Mouse (Mus musculus) heart, embryonic 14.5 days (tissue): ENCODE measurements at regions not wholly inside any gene's neighbourhood (a gene's known extent, or its start where the extent isn't known, plus 50 kb on each side); places are given as distances from the start of the nearest gene placed in this dataset.

ENCODE experiments used
- ATAC-seq: fragments of 200-750 bp; cut with Nextera tagmentation; 2 replicates; pipeline ENCODE4 v1.8.0; 2017; ENCODE audit warnings: low read depth, moderate TSS enrichment; ENCODE audit not compliant: insufficient number of reproducible peaks, insufficient read depth, low FRiP score
- H3K27ac ChIP-seq, 2 experiments: fragments of 200-500 bp in 1 of 2; fragments of 300-500 bp in 1 of 2; sonication (generic) in 1 of 2; replicated peaks in 1 of 2; 2 replicates each; pipeline ENCODE4 v1.5.1; 2012 to 2014; ENCODE audit warnings: low read depth in 2 of 2, low read length in 2 of 2, control low read depth in 1 of 2, mild to moderate bottlenecking in 1 of 2, mixed read lengths in 1 of 2; ENCODE audit not compliant: control insufficient read depth in 1 of 2, insufficient read depth in 1 of 2
- H3K27me3 ChIP-seq: fragments of 300-500 bp; sonication (generic); 2 replicates; pipeline ENCODE4 v1.6.1; 2014; ENCODE audit warnings: mild to moderate bottlenecking, low read length, control low read depth; ENCODE audit not compliant: control insufficient read depth, insufficient read depth
- H3K36me3 ChIP-seq: fragments of 300-500 bp; sonication (generic); 2 replicates; pipeline ENCODE4 v1.6.1; 2014; ENCODE audit warnings: mild to moderate bottlenecking, control low read depth, low read length, mixed read lengths; ENCODE audit not compliant: control insufficient read depth, insufficient read depth
- H3K4me1 ChIP-seq, 2 experiments: fragments of 200-500 bp in 1 of 2; fragments of 300-500 bp in 1 of 2; sonication (generic) in 1 of 2; 2 replicates each; pipeline ENCODE4 v1.6.1; 2012 to 2014; ENCODE audit warnings: low read length in 2 of 2, control low read depth in 1 of 2, mixed read lengths in 1 of 2; ENCODE audit not compliant: control insufficient read depth in 2 of 2, insufficient read depth in 2 of 2
- H3K4me2 ChIP-seq: fragments of 300-500 bp; sonication (generic); 2 replicates; pipeline ENCODE4 v1.6.1; 2014; ENCODE audit warnings: mild to moderate bottlenecking, low read length
- H3K4me3 ChIP-seq, 2 experiments: fragments of 200-500 bp in 1 of 2; fragments of 300-500 bp in 1 of 2; sonication (generic) in 1 of 2; 2 replicates each; pipeline ENCODE4 v1.5.1; 2012 to 2014; ENCODE audit warnings: low read length in 2 of 2, mild to moderate bottlenecking in 2 of 2, control low read depth in 1 of 2, low read depth in 1 of 2, moderate library complexity in 1 of 2; ENCODE audit not compliant: control insufficient read depth in 1 of 2, insufficient read depth in 1 of 2
- H3K9ac ChIP-seq: fragments of 300-500 bp; sonication (generic); 2 replicates; pipeline ENCODE4 v1.6.1; 2014; ENCODE audit warnings: mild to moderate bottlenecking, low read length
- H3K9me3 ChIP-seq: fragments of 300-500 bp; sonication (generic); 2 replicates; pipeline ENCODE4 v1.6.1; 2016; ENCODE audit warnings: low read length, control low read depth; ENCODE audit not compliant: control insufficient read depth
- WGBS: fragments of 180-500 bp; shearing (Covaris S2); extraction: QIAGEN DNeasy Blood & Tissue Kit; methylation state at CpG from one replicate; pipeline ENCODE4 v1.1.7; 2014; 5-methylcytosine and 5-hydroxymethylcytosine counted together

- H3K4me1 ChIP-seq = no peaks in the 10 kb centered on the region
- H3K9ac ChIP-seq = no peak overlapping the region
- no peak overlapping the region for H3K27ac ChIP-seq
- no peaks in the 10 kb centered on the region for H3K9me3 ChIP-seq
- H3K27me3 ChIP-seq = no peaks in the 10 kb centered on the region
- H3K36me3 ChIP-seq = no peaks in the 10 kb centered on the region
- no peak overlapping the region for H3K4me2 ChIP-seq
- WGBS = 67% methylated on average over 4 of the region's 4 CpGs
- H3K4me3 ChIP-seq = no peak overlapping the region
- ATAC-seq = no peak
Observed at GRCm38 (mm10) chr6:148652434-148652833, 178.8 kb downstream of the Ipo8 start.

- H3K9me3 ChIP-seq = no peaks in the 10 kb centered on the region
- H3K4me1 ChIP-seq = no peaks in the 10 kb centered on the region
- ATAC-seq = no peak
- no peak overlapping the region for H3K4me3 ChIP-seq
- H3K27me3 ChIP-seq = no peaks in the 10 kb centered on the region
- no peaks in the 10 kb centered on the region for H3K36me3 ChIP-seq
- WGBS = 61% methylated on average over 2 of the region's 2 CpGs
- no peak overlapping the region for H3K4me2 ChIP-seq
- no peak overlapping the region for H3K27ac ChIP-seq
- no peak overlapping the region for H3K9ac ChIP-seq
Observed at GRCm38 (mm10) chr6:148647423-148648390, 183.6 kb downstream of the Ipo8 start.

- Histone ChIP-seq H3K4me2 (no peak overlapping the region), H3K9ac (no peak overlapping the region), H3K9me3 (no peaks in the 10 kb centered on the region), H3K27ac (no peak overlapping the region), H3K4me3 (no peak overlapping the region), H3K27me3 (no peaks in the 10 kb centered on the region), H3K4me1 (no peaks in the 10 kb centered on the region), H3K36me3 (no peaks in the 10 kb centered on the region)
- no peak for ATAC-seq
- 77% methylated on average over 1 of the region's 1 CpGs for WGBS
Observed at GRCm38 (mm10) chr6:148640595-148640994, 190.7 kb downstream of the Ipo8 start.

- WGBS = 76% methylated on average over 2 of the region's 2 CpGs
- Histone ChIP-seq H3K27me3 (no peaks in the 10 kb centered on the region), H3K4me3 (no peak overlapping the region), H3K4me2 (no peak overlapping the region), H3K9me3 (no peaks in the 10 kb centered on the region), H3K36me3 (no peaks in the 10 kb centered on the region), H3K27ac (no peak overlapping the region), H3K4me1 (no peaks in the 10 kb centered on the region), H3K9ac (no peak overlapping the region)
- ATAC-seq = no peak
Observed at GRCm38 (mm10) chr6:148634148-148634547, 190.0 kb upstream of the Tmtc1 start.

GRCm38 (mm10) chr6:148627090-148627605 lies 183.0 kb upstream of the Tmtc1 start:
- Histone ChIP-seq H3K4me2 (no peak overlapping the region), H3K36me3 (no peaks in the 10 kb centered on the region), H3K27me3 (no peaks in the 10 kb centered on the region), H3K9ac (no peak overlapping the region), H3K9me3 (no peaks in the 10 kb centered on the region), H3K4me3 (no peak overlapping the region), H3K27ac (no peak overlapping the region), H3K4me1 (no peaks in the 10 kb centered on the region; a peak in 1 of 4 replicates)
- 63% methylated on average over 1 of the region's 1 CpGs for WGBS
- ATAC-seq = no peak

GRCm38 (mm10) chr6:148623119-148623770 lies 179.1 kb upstream of the Tmtc1 start:
- whole genome bisulfite sequencing = 76% methylated on average over 2 of the region's 2 CpGs
- Histone ChIP-seq H3K27ac (no peak overlapping the region), H3K9me3 (no peaks in the 10 kb centered on the region), H3K4me3 (no peak overlapping the region), H3K4me2 (no peak overlapping the region), H3K4me1 (peaks cover 6 to 7% of the 10 kb centered on the region in 2 experiments; a peak in 3 of 4 replicates), H3K27me3 (no peaks in the 10 kb centered on the region), H3K9ac (no peak overlapping the region), H3K36me3 (no peaks in the 10 kb centered on the region)
- no peak for ATAC-seq

GRCm38 (mm10) chr6:148620034-148620433 lies 175.8 kb upstream of the Tmtc1 start:
- ATAC-seq = no peak
- Histone ChIP-seq H3K4me1 (peaks cover 12 to 19% of the 10 kb centered on the region in 2 experiments), H3K27ac (no peak overlapping the region), H3K4me2 (no peak overlapping the region), H3K9me3 (no peaks in the 10 kb centered on the region), H3K36me3 (no peaks in the 10 kb centered on the region), H3K4me3 (no peak overlapping the region), H3K27me3 (no peaks in the 10 kb centered on the region), H3K9ac (no peak overlapping the region)
- 25% methylated on average over 1 of the region's 1 CpGs for WGBS
